Mouse (Mus musculus) thymus, postnatal 36 days (tissue): ENCODE results near the gene Negr1.

Source experiments
- DNase-seq, 2 experiments: peaks; one replicate each; pipeline ENCODE4 v3.0.0; 2022; ENCODE audit warnings: mixed read lengths in 2 of 2

Negr1 gene

DNA sequence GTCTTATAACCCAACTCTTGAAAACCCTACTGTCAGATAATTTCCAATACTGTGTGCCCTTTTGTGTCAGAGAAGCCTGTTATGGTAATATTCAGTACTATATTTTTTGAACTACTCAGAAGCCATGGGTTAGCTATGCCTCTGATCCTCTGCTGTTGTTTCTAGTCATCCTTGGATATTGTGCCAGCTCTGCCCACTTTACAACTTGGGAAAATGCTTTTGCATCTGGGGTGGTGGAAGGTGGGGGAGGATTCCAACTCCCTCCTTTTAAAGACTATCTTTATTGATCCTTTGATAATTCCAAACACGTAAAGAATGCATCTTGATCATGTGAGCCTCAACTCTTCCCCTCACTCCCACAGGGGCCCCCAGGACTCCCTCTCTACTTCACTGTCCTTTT is 361.6 kb downstream of the Negr1 start:
- no peak for DNase-seq

DNA sequence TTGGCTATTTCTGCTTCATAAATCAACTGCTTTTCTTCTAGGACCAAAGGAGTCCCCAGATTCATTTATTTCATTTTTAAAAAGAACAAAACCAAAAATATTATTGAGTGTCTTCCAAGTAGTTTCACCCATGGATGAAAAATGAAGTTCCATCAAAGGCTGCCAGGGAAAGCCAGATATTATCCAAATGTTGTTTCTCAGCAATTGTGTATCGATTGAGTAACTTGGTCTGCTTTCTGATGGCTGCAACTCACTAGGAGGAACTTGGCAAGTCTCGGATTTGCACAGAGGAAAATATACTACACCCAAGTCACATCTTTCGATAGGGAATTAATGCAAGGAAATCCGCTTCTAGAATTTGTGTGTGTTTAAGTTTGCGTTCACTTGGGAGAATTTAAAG is 363.5 kb downstream of the Negr1 start:
- no peak for DNase-seq

DNA sequence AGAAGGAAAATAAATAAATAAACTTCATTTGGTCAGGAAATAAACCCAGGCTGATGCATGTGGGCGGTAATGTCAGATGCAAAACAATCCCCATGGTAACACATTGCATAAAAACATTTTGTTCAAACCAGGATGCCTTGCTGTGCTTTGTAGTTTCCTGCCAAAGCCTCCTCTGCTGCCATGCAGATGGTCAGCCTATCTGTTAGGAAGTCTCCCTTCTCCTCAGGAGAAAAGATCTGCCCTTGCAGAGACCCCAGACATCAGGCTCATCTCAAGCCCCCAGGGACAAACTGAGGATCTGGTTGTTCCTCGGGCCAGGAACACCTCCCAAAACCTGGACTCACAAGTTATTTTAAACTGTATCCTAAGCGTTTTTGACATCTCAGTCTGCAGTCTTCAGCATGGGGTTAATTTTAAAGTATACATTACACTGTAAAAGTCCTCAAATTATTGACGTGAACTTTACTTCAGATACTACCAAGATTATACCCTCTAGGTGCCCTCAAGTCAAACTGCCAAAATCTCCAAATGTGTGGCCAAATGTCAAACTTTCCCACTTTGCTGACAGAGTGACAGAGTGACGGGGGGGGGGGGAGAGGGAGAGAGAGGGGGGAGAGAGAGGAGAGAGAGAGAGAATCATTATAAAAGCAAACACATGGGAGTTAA is 366.9 kb downstream of the Negr1 start:
- DNase-seq: no peak

DNA sequence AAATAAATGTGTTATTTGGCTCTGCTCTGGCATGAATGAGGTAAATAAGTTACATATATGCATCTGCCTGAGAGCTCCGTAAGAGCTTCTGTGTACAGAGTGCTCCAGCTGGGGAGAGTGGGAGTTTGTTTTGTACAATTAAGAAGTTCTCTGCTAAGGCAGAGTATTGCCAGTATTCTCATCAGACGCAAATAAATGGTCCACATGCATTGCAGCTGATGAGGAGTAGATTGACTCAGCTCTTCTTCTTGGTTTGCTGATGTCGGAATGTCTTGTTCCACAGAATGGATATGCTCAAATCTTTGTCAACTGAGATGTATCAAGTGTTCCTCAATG is 367.4 kb downstream of the Negr1 start:
- DNase-seq: no peak

DNA sequence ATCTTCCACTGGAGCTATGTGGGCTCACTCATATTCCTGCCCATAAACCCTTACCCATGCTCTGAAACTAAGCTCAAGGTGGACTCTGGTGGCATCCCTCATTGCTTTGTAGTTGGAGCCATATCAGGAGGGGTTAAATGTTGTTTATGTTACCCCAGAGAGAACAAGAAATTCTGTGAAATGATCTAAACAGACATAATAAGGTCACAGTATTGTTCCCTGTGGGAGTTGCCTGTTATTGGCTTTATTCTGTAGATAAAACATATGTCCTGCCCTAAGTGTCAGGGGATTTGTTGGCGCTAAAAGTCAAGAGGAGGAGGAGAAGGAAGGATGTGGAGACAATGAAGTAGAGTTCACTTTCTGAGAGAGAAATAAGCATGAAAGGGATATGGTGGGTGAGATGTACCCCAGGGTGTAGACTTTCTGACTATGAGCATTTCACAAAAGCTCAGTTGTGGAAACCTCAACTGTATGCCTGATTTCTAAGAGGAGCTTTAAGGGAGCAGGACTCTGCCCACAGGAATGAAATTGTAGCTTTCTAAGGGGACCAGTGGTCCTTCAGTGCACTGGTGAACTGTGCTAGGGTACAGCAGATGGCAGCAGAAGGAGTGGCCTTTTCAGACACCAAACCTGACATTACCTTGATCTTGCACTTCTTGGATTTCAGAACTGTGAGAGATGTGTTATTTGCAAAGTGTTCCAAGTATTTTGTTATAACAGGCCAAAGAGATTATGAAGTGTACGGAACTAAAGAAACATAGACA is 368.3 kb downstream of the Negr1 start:
- DNase-seq: no peak

DNA sequence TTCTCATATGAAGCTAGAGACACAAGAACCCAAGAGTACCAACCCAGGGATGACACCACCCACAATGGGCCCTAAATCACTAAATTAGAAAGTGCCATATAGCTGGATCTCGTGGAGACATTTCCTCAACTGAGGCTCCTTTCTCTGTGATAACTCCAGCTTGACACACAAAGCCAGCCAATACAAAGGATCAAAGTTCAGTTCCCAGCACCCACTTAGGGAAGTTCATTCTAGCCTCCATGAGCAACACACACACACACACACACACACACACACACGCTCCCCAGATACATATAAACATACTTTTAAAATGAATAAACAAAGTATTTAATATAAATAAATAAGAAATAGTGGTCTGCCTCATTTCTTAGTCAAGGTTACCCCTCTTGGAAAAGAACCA is 369.4 kb downstream of the Negr1 start:
- no peak for DNase-seq

DNA sequence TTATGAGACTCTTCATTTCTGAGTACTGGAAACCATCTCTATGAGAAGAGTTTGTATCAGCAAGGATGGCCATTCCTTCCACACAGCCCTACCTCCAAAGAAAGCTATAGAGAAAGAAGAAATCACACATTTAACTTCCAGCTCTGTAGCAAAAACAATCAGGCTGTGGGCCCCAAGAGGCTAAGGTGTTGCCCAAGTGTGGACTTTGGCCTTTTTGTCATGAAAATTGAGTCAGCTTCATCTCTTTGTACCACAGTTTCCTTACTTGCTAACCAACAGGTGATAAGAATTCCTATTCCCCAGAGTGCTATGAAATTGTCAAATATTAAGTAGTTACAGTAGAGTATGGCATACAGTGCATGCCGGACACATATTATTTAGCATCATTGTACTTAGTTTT is 369.9 kb downstream of the Negr1 start:
- no peak for DNase-seq

DNA sequence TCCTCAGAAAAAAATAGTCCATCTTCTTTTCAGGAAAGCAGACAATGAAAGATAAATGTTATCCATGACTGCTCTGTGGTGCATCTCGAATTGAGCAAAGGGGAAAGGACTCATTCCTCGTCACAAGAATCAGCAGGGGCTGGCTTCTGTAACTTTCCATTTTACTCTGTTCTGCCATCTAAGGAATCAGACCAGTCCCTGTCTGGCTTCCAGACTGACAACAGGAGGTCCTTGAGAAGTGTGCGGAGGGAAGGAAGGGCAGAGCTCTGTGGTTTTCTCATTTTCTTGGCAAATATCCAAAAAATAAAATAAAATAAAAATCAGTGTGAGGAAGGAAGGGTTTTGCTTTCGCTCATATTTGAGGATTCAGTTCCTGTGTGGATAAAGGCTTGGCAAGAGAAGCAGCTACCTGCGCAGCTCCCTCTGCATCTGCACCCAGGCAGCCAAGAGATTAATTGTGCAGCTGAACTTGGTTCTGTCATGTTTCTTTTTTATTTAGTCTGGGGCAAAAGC is 373.2 kb downstream of the Negr1 start:
- DNase-seq: no peak

DNA sequence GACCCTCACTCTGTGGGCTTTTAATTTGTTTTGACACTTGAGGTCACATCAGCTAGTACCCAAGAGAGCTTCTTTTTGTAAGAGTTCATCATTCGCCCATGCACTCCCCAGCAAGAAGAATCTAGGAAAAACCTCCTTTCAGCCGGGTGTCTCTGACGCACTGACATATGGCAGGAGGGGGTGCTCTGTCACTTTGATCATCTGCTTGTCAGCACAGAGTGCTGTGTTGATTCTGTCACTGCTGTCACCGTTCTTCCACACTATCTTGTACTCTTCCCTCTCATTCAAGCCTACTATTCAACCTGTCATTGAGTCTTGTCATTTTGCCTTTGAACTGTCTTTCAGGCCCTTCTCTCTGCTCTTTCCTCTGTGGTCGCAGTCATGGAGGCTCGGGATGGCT is 385.8 kb downstream of the Negr1 start:
- DNase-seq: no peak

DNA sequence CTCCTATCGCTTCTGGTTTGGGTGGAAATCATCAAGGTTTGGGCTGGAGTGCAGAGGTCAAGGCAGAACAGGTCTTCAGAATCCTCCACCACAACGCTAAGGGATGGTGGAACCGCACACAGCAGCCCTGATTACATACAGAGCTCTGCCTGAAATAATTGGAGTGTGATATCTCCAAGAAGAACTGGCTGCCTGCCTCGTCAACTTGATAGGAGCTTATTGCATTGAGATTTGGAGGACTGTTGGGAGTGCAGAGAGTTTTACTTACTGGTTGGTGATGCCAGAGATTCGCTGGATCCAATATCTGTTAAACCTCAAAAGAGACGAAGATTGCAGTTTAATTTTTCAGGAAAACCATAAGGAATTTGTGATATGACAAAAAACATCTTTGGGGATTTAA is 391.4 kb downstream of the Negr1 start:
- no peak for DNase-seq

DNA sequence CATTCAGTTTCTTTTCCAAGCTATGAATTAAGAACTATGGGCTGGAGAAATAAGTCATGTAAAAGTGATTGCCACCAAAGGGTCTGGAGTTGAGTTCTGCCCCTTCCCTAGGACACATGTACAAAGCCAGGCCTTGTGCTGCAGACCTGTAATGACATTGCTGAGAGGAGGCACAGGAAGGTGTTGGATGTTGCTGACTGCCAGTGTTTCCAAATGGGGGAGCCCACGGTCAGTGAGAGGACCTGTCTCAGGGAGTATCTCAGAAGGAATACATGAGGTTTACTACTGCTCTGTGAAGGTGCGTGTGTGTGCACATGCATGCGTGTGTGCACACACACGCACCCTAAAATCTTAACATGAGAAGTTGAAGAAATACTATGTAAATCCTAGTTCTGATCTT is 393.5 kb downstream of the Negr1 start:
- DNase-seq: no peak

DNA sequence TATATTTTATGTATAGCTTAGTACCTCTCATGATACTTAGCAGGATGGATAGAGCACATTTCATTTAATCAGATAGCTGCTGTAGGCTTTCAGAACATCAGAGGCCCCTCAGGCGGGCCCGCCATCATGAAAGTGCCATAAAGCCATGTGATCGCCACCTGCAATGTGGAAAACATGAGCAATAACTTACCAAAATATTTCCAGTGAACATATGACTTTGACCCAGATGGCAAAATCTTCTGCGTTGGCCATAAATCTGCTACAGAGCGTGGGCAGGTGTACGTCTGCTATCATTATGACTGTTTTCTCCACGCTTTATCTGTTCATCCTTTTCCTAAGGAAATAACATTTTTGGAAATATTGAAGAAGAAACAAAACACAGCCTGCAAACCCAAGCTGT is 397.0 kb downstream of the Negr1 start:
- DNase-seq: no peak

DNA sequence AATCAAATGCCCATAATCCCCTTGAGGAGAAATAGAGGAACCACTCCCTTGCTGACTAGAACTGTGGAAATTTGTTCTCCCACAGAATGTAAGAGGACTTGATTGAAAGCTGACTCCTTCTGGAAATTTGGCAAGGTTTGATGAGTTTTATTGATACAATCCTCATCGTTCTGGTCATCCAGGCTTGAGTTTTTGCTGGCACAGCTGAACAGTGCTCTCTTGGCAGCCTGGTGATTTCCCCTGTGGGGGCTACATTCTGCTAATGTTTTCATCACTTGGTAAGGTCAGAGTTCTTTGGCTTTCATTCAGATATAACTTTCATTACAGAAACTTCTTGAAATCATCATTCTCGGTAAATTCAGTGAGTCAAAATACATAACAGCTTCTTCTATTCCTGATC is 407.2 kb downstream of the Negr1 start:
- no peak for DNase-seq

DNA sequence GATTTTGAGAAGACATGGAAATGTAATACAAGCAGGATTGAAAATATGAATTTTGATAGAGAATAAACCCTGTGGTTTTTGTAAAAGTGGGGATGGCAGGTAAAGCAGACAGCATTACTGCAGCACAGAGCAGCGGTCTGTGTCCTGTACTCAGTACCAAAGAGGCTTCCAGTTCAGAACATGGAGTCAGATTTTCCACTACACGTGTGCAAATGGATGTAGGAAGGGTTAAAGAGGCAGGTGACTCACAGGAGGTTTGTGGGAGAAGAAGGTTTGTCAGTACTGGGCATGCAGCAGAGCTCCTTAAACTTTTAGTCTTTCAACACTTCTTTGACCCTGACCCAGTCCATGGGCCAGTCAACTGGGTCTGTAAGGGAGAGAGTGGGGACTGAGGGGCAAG is 409.5 kb downstream of the Negr1 start:
- no peak for DNase-seq

DNA sequence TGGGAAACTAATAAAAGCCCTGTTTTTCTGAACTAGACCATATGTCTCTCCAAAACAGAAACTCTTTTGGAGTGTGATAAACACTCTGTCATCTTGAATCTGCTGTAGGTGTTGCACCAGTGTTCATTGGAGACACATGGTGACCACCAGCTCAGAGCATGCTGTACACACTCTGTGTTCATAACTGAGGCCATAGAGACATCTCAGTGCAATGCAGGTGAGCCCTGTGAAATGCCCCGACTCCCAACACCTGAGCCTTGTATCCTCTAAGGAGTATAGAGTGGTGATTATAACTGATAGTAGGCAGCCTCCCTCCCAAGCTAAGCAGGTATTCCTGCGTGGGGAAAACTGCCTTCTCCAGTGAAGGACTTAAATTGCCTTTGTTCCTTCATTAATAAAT is 415.2 kb downstream of the Negr1 start:
- DNase-seq: no peak

DNA sequence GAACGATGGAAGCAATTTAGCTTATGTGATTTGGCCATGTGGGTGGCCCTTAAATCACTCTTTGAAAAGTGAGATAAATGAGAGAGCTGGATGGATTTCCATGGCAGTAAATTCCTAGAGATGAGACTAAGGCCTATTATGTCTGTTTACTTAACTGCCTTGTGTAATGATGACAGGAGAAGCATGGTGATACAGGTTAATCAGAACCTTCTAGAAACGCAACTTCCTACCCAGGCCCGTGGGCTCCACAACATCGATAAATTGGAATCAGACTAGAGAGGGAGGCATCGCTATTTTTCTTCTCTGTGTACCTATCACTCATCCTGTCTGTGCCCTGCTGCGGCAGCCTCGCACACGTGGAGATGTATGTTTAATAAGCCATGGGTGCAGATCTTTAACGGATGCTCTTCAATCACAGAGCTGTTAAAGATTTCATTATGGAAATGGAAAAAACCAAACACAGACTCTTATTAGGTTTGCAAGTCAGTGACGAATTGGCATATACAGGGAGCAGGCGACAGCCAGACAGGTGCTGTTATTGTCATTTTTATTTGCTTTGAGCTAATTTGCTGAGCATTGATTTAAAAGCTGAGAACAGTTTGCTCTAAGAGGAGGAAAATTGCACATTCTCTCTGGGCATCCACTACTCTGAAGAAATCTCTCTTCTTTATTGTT is 418.6 kb downstream of the Negr1 start:
- DNase-seq: no peak

DNA sequence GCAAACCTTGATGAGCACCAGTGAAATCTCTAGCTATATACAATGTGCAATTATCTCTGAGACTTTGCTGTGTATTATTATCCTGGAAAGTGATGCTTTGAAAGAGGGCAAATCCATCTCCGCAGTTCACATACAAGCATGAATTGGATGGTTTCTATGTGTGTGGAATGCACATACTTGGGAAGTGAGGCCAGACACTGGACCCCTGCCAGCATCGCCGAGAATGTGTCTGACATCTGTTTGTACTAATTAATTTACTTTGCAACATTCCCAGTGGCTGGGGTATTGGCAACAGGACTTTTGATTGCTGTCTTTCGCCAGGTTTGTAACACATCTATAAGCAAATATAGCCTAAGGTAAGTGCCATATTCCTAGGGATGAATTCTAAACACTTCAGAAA is 420.5 kb downstream of the Negr1 start:
- no peak for DNase-seq

DNA sequence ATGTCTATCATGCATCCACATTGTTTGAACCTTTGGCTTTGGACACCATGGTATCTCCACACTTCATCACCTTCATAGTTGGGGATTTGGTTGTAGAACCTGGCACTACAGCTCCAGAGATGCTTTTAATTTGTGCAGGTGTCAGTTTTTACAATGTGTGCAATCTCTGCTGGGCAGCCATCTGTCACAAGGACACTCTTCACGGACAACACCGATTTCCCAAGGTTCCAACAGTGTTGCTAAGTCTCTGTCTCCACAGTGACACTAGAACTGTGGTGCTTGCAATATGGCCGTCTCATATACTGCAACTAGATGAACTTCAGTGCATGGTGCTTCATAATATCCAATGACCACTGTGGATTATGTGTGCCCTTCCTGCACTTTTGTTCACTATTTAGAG is 425.5 kb downstream of the Negr1 start:
- DNase-seq: no peak

DNA sequence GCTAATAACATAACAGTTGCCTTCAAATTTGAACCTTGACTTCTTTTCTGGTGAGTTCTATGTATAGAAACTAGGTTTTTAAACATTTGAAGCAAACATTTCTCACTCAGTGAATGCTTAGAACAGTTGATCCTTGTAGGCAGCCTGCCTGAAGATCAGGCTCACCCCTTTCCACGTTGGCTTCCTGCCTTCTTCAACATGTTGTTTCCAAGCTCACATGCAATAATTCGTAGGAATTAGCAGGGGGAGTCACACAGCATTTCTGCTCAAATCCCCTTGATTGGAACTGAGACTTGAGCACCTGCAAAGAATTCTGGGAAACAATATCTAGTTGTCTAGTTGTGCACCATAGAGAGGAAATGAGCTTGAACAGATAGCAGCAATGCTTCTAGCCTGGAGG is 430.6 kb downstream of the Negr1 start:
- DNase-seq: no peak

DNA sequence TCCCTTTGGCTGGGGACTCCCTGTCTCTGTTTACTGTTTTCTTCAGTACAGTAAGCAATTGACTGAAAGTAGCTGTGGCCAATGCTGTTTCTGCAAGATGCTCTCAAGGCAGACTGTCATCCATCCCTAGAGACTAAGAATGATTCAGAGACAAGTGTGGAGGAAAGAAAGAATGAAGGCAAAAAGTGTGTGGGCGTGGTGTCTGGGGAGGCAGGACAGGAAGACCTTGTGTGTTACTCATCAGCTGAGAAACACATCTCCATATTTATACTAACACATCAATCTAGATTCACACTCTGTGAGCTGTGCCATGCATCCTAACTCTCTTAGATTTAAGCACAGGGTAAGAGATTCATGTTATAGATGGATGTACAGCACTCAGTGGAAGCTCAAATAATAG is 431.2 kb downstream of the Negr1 start:
- DNase-seq: no peak

DNA sequence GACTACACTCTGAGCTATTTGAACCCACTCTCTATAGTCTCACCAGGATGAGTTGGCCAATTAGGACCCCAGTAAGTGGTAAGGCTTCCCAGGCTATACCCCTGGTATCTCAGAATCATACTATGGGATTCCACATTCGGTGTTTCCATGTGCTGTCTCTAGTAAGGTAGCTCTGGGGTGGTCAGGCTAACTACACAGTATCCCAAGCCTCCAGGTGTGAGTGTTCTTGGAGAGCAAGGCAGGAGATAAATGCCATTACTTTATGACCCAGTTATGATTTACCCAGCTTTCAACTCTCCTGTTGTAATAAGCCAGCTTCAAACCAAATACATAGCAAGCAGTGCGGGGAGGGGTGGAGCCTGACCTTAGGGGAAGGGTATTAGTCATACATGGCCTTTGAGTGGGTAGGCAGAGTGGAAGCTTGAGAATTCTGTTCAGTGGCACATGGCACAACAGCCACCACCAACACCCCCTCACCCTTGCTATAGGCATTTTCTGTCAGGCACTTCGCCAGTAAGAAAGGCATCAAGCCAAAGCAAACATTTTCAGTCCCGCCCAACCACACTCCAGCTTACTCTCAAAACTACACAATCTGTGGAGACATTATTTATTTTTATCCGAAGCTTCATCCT is 437.7 kb downstream of the Negr1 start:
- no peak for DNase-seq

DNA sequence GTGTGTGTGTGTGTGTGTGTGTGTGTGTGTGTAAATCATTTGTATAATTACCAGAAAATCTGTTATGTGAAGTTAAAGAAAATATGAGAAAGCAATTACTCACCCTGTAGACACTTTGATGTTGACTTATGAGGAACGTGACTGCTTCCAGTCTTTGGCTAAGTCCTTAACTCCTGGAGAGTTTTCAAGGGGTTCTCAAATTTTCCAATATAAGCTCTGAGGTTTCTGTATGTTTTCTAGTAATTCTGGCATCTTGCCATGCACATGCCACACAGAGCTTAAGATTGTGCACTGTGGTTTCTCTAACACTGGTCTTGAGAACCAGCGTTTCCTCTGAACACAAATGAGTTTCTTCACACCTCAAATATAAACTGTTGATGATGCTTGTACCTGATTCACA is 460.0 kb downstream of the Negr1 start:
- no peak for DNase-seq

DNA sequence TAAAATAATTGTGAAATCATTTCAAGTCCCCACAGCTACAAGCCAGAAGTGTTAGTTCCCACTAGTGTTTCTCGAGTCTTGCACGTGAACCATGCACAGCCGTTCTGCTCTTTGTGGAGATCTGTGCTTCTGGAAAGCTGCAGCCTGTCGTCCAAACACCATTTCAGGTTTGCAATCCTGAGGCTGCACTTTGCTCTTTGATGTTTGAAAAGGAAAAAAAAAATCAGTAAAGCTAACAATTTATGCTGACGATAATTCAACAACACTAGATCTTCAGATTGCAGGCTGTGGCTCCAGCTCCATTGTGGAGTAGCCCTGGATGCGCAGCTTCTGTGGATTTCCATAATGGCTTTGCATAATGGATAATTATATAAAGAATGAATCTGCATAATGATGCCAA is 463.0 kb downstream of the Negr1 start:
- no peak for DNase-seq
